ENCODE assay signal across 11 mouse cellular contexts in genomic region chr5:102629362-102629771, GRCm38 (mm10).
A peak's percentile ranks its signal among the peaks of the same experiment; 100 is the strongest.
DNase-seq lines count a peak whose midpoint lies in the region; ATAC-seq lines count a peak whose summit lies in the region.
"Had no signal": no experiment of that assay in that cellular context is flagged by ENCODE, and none has a peak within 500 bp of the region (broad histone marks: within the 10 kb centered on the region; RNA-seq: fewer than 3 reads in every experiment).

No protein-coding gene starts in this region.

- H3K9ac ChIP-seq in limb, embryonic 11.5 days (ENCODE audit: low read length): no peak overlapping the region
- H3K9ac ChIP-seq in stomach, embryonic 14.5 days (replicated peaks; ENCODE audit: low read depth, low read length): no peak overlapping the region

- WGBS in limb, embryonic 11.5 days: 60% methylated on average over 11 of the region's 11 CpGs
- 72% methylated on average over 11 of the region's 11 CpGs for WGBS in limb, embryonic 10.5 days
- WGBS in stomach, embryonic 14.5 days: 48% methylated on average over 11 of the region's 11 CpGs

- no peak overlapping the region for H3K4me3 ChIP-seq in limb, embryonic 11.5 days (ENCODE audit: low read depth, low read length)
- H3K4me3 ChIP-seq in limb, embryonic 10.5 days: no peak overlapping the region
- H3K4me3 ChIP-seq in stomach, embryonic 14.5 days (ENCODE audit: low read depth, low read length): no peak overlapping the region
- H3K4me3 ChIP-seq: megakaryocyte, embryonic 14.5 days had no signal

- no peaks in the 10 kb centered on the region for H3K4me1 ChIP-seq in limb, embryonic 11.5 days (ENCODE audit: control insufficient read depth, insufficient read depth, low read length)
- peaks cover 6% of the 10 kb centered on the region for H3K4me1 ChIP-seq in limb, embryonic 10.5 days
- 0 out of 2 replicates have a peak, but pooled peaks cover 2% of the 10 kb centered on the region for H3K4me1 ChIP-seq in stomach, embryonic 14.5 days (ENCODE audit: control insufficient read depth, insufficient read depth, low read length)
- H3K4me1 ChIP-seq: megakaryocyte, embryonic 14.5 days had no signal

- H3K4me2 ChIP-seq in limb, embryonic 11.5 days (ENCODE audit: low read depth, severe bottlenecking): no peak overlapping the region
- H3K4me2 ChIP-seq in stomach, embryonic 14.5 days (replicated peaks; ENCODE audit: low read depth, low read length): no peak overlapping the region

- peak; percentile 27 for DNase-seq in limb, embryonic 11.5 days (ENCODE audit: low spot score)
- no peak for DNase-seq in limb, embryonic 10.5 days (ENCODE audit: low spot score)
- peak; percentile 90 for DNase-seq in fibroblast of lung, adult 2 months (ENCODE audit: low read depth)
- peak; percentile 57 for DNase-seq in kidney, postnatal 14 days
- DNase-seq in thymus, postnatal 4 days: no peak
- DNase-seq in layer of hippocampus, adult 8-10 months (ENCODE audit: low spot score in 2 of 2): no peak
- DNase-seq: adrenal gland, postnatal 14 days; thymus, postnatal 25 days had no signal

- H3K9me3 ChIP-seq in limb, embryonic 11.5 days (ENCODE audit: control insufficient read depth, low read length): no peaks in the 10 kb centered on the region
- H3K9me3 ChIP-seq in limb, embryonic 10.5 days (replicated peaks): no peaks in the 10 kb centered on the region
- no peaks in the 10 kb centered on the region for H3K9me3 ChIP-seq in stomach, embryonic 14.5 days (ENCODE audit: control insufficient read depth, low read depth, low read length)

- ATAC-seq in limb, embryonic 11.5 days (ENCODE audit: insufficient number of reproducible peaks, low FRiP score, low TSS enrichment, low read depth): no peak
- ATAC-seq in stomach, embryonic 14.5 days (ENCODE audit: insufficient number of reproducible peaks, insufficient read depth, low FRiP score, low read depth): peak; percentile 78; the same call in 1 of the 2 replicates
- no peak for ATAC-seq in monocyte, adult 5-6 weeks (replicated peaks; ENCODE audit: insufficient number of reproducible peaks, low FRiP score, low TSS enrichment, poor library complexity, severe bottlenecking)

- no peaks in the 10 kb centered on the region for H3K36me3 ChIP-seq in limb, embryonic 11.5 days (ENCODE audit: control insufficient read depth, insufficient read depth, low read length)
- H3K36me3 ChIP-seq in limb, embryonic 10.5 days: no peaks in the 10 kb centered on the region
- H3K36me3 ChIP-seq in stomach, embryonic 14.5 days (ENCODE audit: control insufficient read depth, insufficient read depth, low read length): no peaks in the 10 kb centered on the region

- H3K27me3 ChIP-seq in limb, embryonic 11.5 days (ENCODE audit: control insufficient read depth, insufficient read depth, low read length): no peaks in the 10 kb centered on the region
- no peaks in the 10 kb centered on the region for H3K27me3 ChIP-seq in limb, embryonic 10.5 days (ENCODE audit: low read depth, poor library complexity, severe bottlenecking)
- no peaks in the 10 kb centered on the region for H3K27me3 ChIP-seq in stomach, embryonic 14.5 days (ENCODE audit: control insufficient read depth, insufficient read depth, low read length)
- H3K27me3 ChIP-seq: megakaryocyte, embryonic 14.5 days had no signal

- no peak overlapping the region for H3K27ac ChIP-seq in limb, embryonic 11.5 days (replicated peaks; ENCODE audit: low read depth, low read length)
- no peak overlapping the region for H3K27ac ChIP-seq in limb, embryonic 10.5 days
- H3K27ac ChIP-seq in stomach, embryonic 14.5 days (ENCODE audit: low read length): no peak overlapping the region

Comparison
In these comparisons a context has a peak if more than half of its experiments do, and no peak if none do; other contexts are left out.
1. DNase-seq: peak in limb, embryonic 11.5 days (single experiment), fibroblast of lung, adult 2 months (single experiment) and kidney, postnatal 14 days (single experiment); none in limb, embryonic 10.5 days (single experiment), thymus, postnatal 4 days (single experiment) and layer of hippocampus, adult 8-10 months (0 of 2).